Mouse (Mus musculus): ENCODE data around the gene Aldh3a2.

GRCm38 (mm10) chr11:61174821-61175658 lies 92.2 kb downstream of the Aldh3a2 start, which contains the start of gene Usp22:
- peak; percentile 90 for TF ChIP-seq POLR2A (IDR thresholded peaks at IDR 0.05; ENCODE audit: borderline replicate concordance, extremely low read depth, insufficient read depth, insufficient read length, poor library complexity, severe bottlenecking)
- no peak for TF ChIP-seq CTCF (IDR thresholded peaks at IDR 0.05; ENCODE audit: borderline replicate concordance, extremely low read depth, insufficient read depth, insufficient read length)

Measured in brain, embryonic 14.5 days (tissue).